Mouse (Mus musculus): ENCODE measurements around the gene Rab37. TPM values are rescaled to one million over a fixed set of nuclear protein-coding genes. Genes with fewer than 3 reads are reported as not detected.

Rab37 gene
- polyA plus RNA-seq, 1 experiment from 2014 or later, result 0.49 TPM

DNA sequence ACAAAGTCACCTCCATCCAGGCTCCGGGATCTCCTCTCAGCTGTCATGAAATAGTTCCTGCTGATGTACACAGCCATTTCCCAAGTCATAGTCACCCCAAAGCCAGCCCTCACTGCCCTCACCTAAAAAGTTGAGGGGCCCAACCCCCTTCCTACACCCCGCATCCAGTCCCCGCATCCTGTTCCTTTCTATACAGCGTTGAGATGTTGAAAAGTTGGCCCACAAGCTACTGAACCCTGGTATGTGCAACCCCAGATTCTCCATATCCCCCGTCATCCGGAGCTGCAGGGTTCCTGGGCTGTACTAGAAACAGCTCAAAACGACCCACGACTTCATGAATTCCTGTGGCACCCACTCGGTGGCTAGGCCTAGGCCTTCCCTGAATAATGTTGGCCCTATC, 61.9 kb downstream of the Rab37 start:
- Histone ChIP-seq H3K36me3 (no peaks in the 10 kb centered on the region), H3K4me3 (no peak overlapping the region), H3K9me3 (replicated peaks) (0 out of 2 replicates have a peak, but pooled peaks cover 3% of the 10 kb centered on the region), H3K27ac (replicated peaks) (no peak overlapping the region), H3K27me3 (ENCODE audit: low read depth, poor library complexity, severe bottlenecking) (peaks cover 69% of the 10 kb centered on the region), H3K4me1 (peaks cover 49% of the 10 kb centered on the region)
- 83% methylated on average over 9 of the region's 9 CpGs for WGBS
- no peak for DNase-seq (ENCODE audit: low spot score)

DNA sequence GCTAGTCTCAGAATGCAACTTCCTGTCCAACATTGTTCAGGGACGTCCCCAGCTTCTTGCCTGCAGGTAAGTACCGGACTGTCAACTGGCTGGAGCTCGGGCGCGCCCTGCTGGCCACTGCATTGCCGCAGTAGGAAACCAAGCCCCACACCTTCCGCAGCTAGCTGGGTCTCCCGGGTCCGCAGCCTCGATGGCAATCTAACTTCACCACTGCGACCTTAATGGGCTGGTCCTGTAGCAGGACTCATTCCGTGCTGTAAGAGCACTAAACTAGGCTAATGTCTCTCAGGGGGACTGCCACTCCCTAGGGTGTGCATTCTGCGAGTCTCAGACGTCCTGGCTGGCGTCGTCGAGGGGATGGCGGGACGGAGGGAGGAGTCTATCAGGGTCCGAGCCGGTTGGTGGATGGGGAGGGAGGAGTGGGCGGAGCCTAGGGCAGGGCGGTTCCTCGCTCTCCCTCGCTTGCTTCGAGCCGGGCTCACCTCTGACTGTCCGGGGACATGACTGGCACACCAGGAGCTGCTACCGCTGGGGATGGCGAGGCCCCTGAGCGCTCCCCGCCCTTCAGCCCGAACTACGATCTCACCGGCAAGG, 62.6 kb downstream of the Rab37 start:
- Histone ChIP-seq H3K9me3 (replicated peaks) (0 out of 2 replicates have a peak, but pooled peaks cover 3% of the 10 kb centered on the region), H3K4me3 (peak overlapping the region; percentile 43), H3K27me3 (ENCODE audit: low read depth, poor library complexity, severe bottlenecking) (peaks cover 75% of the 10 kb centered on the region), H3K4me1 (peaks cover 54% of the 10 kb centered on the region), H3K36me3 (no peaks in the 10 kb centered on the region), H3K27ac (replicated peaks) (no peak overlapping the region; the same call in 1 of the 2 replicates)
- under 1% methylated on average over 35 of the region's 35 CpGs for WGBS
- peak; percentile 71 for DNase-seq (ENCODE audit: low spot score)

DNA sequence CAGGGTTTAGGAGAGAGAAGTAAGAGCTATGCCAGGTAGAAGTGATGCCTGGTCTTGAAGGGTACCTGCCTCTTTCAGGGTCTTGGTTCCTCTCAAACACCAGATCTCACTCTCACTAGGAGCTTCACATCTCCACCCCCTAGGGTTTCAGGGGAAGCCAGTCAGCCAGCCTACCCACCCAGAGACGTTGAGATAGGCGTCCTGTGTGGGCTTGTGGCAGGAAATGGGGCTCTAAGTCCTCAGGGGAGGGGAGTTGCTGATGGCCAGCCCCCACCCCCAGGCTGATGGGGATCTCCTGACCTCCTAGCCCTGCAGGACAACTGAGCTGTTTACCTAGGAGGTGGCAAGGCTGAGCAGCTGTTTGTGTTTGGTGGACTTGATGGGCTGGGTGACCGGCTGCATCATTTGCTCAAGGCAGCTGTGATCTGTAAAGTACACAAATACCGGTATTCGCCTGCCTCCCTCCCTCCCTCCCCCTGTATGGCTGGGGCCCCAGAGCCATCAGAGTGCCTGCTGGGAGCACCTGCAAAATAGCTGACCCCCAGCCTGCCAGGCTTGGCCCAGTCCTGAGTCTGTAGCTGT, 63.9 kb downstream of the Rab37 start:
- WGBS, result 18% methylated on average over 5 of the region's 5 CpGs
- peaks cover 54% of the 10 kb centered on the region for H3K4me1 ChIP-seq
- no peak overlapping the region for H3K27ac ChIP-seq (replicated peaks)
- H3K4me3 ChIP-seq, result no peak overlapping the region
- no peaks in the 10 kb centered on the region for H3K9me3 ChIP-seq (replicated peaks)
- no peaks in the 10 kb centered on the region for H3K36me3 ChIP-seq
- DNase-seq (ENCODE audit: low spot score), result no peak
- H3K27me3 ChIP-seq (ENCODE audit: low read depth, poor library complexity, severe bottlenecking), result peaks cover 83% of the 10 kb centered on the region

DNA sequence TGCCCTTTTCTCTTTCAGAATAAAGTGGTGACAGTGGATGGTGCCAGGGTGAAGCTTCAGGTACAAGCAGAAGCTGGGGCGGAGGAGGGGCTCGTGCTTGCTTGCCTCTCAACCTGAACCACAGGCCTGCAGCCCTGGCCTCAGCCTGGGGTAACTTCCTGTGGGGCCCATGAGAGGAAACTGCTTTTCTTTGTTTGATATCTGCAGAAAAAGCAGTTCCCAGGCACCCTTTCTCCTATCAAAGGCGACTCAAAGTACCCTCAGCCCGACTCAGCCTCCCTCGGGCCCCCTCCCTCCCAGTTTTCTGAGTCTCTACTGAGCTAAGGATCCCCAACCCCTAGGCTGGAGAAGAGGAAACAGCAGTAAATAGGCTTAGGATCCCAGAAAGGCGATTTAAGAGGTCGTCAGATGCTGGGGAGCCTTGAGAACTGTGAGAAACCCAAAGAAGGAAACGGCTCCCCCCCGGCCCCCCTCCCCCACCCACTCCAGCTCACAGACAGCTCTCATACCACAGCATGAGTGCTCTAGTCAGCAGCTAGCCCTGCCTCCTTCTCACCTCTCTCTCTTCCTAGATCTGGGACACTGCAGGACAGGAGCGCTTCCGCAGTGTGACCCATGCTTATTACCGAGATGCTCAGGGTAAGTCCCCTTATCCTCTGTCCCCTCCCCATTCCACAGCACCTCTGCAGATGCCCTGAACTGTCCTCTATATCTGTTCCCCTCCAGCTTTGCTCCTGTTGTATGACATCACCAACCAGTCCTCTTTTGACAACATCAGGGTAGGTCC, 66.9 kb downstream of the Rab37 start:
- Histone ChIP-seq H3K9me3 (replicated peaks) (no peaks in the 10 kb centered on the region), H3K4me3 (no peak overlapping the region), H3K36me3 (no peaks in the 10 kb centered on the region), H3K27me3 (ENCODE audit: low read depth, poor library complexity, severe bottlenecking) (peaks cover 89% of the 10 kb centered on the region), H3K4me1 (peaks cover 53% of the 10 kb centered on the region), H3K27ac (replicated peaks) (peak overlapping the region; percentile 59)
- 43% methylated on average over 12 of the region's 12 CpGs for WGBS
- peak; percentile 11 for DNase-seq (ENCODE audit: low spot score)

GRCm38 (mm10) chr11:115160016-115160797, 69.0 kb downstream of the Rab37 start:
- H3K27me3 ChIP-seq (ENCODE audit: low read depth, poor library complexity, severe bottlenecking), result peaks cover 81% of the 10 kb centered on the region
- H3K4me1 ChIP-seq, result peaks cover 54% of the 10 kb centered on the region

DNA sequence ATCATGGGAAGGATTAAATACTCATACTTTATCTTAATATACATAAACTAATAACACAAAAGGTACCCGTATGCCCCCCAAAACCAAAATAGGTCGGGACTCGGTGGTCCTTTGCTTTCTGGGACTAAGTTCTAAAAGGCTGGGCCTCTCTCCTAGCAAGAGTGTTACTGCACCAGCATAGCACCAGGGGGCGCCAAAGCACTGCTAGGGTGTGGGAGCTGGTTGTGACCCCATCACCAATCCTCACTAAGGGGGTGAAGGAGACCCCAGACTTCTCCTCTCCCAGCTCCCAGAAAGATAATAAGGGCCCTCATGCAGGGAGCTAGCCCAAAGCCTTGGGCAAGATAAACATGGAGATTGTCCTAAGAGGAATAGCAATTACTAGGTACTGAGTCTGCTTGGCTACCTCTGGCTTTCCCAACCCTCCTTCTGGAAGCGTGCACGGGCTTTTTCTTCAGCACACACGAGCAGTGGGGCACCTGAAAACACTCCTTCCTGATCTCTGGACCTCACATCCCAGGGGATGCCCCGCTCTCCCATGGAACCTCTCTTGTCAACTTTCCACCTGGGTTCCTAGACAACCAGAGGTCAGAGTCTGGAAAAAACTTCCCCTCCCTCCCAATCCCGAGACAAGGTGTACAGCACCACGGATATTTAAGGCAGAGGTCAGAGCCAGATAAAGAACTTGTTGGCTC, 69.8 kb downstream of the Rab37 start:
- peak; percentile 76 for DNase-seq (ENCODE audit: low spot score)
- WGBS, result 30% methylated on average over 10 of the region's 10 CpGs
- H3K4me3 ChIP-seq, result no peak overlapping the region
- peaks cover 81% of the 10 kb centered on the region for H3K27me3 ChIP-seq (ENCODE audit: low read depth, poor library complexity, severe bottlenecking)
- H3K36me3 ChIP-seq, result no peaks in the 10 kb centered on the region
- peaks cover 58% of the 10 kb centered on the region for H3K4me1 ChIP-seq
- no peak overlapping the region for H3K27ac ChIP-seq (replicated peaks)
- no peaks in the 10 kb centered on the region for H3K9me3 ChIP-seq (replicated peaks)

More at GRCm38 (mm10) chr11:115160016-115160797, 69.0 kb downstream of the Rab37 start:
- Histone ChIP-seq H3K9me3 (replicated peaks) (no peaks in the 10 kb centered on the region), H3K36me3 (no peaks in the 10 kb centered on the region), H3K27ac (replicated peaks) (no peak overlapping the region), H3K4me3 (no peak overlapping the region)
- WGBS, result 49% methylated on average over 11 of the region's 11 CpGs
- DNase-seq (ENCODE audit: low spot score), result peak; percentile 58

DNA sequence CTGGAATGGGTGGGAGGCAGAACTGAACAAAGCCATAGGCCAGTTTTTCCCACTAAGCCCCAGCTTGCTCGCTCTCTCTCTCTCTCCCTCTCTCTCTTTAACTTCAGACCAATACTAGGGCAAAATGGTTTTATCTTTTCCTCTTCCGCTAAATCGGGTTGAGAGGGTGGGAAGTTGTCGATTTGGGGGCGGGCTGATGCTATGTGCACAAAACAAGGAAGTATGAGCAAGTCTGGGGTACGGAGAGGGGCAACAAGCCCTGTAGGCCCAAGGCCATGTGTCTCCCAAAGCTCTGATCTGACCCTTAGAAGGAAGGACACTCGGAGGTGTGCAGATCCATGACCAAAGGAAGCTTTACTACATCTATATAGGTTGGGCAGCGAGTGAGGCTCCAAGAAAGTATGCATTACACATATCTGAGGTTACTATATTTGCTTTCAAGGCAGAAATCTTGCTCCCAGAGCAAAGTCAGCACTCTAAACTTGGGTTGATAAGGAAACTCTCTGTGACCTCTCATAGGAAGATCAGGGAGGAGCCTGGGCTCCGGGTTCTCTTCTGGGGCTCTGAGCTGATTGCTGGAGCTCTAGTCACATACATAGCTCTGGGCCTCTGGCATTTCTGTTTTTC, 70.5 kb downstream of the Rab37 start:
- Histone ChIP-seq H3K36me3 (no peaks in the 10 kb centered on the region), H3K27me3 (ENCODE audit: low read depth, poor library complexity, severe bottlenecking) (peaks cover 81% of the 10 kb centered on the region), H3K9me3 (replicated peaks) (no peaks in the 10 kb centered on the region), H3K4me1 (peaks cover 60% of the 10 kb centered on the region), H3K27ac (replicated peaks) (no peak overlapping the region), H3K4me3 (peak overlapping the region; percentile 69; the same call in 1 of the 2 replicates)
- no peak for DNase-seq (ENCODE audit: low spot score)
- 66% methylated on average over 9 of the region's 9 CpGs for WGBS

DNA sequence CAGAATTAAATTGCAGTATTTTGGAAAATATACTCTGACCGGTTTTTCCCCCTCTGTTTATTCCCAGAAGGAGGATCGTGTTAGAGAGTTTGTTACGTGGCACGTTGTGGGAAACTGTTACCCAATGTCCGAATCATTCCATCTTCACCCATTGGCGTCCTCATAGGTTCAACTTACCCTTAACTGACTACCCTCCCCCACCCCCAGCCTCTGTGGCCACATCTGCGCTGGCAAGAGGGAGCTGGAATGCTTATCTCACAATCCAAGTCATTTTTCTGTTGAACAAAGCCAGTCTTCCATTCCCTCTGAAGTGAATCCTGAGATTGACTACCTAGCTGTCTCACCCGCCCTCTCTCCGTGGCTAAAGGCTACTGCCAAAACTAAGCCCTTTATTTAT, 71.0 kb downstream of the Rab37 start:
- H3K27me3 ChIP-seq (ENCODE audit: low read depth, poor library complexity, severe bottlenecking), result peaks cover 77% of the 10 kb centered on the region
- peak overlapping the region; percentile 69 for H3K4me3 ChIP-seq
- H3K4me1 ChIP-seq, result peaks cover 60% of the 10 kb centered on the region

DNA sequence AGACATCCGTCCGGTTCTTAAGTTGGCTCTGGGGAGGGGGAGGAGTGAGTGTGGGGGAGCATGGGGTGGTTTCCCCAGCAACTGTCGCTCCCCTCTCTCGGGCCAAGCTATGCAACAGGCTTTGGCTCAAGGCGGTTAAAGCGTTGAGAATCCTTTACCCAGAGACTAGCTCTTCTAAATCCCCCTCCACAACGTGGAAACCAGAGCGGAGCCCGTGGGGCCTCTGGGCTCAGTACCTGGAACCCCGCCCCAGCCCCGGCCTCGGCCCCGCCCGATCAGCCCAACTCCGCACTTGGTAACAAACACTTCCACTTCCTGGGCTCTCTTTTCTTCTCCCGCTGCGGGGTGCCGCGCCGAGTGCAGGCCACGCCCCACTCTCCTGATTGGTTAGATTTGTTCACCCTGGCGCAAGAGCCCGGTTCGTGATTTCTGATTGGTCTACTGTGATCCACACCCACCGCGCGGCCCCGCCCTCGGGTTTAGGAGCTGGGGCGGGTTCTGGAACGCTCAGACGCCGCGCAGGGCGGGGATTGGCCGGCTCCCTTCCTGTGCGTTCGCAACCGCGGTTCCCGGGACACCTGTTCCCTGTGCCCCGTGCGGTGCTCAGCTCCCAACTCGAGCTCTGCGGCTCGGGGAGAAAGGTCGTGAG, 71.7 kb downstream of the Rab37 start, which contains the start of gene Slc9a3r1:
Slc9a3r1 (plus strand) TSS at position 510 of the 649 bp plus-strand sequence.
- DNase-seq (ENCODE audit: low spot score), result peak; percentile 98
- peaks cover 69% of the 10 kb centered on the region for H3K27me3 ChIP-seq (ENCODE audit: low read depth, poor library complexity, severe bottlenecking)
- H3K4me3 ChIP-seq, result peak within 1 kb of the TSS; percentile 69
- under 1% methylated on average over 47 of the region's 47 CpGs for WGBS
- no peaks in the 10 kb centered on the region for H3K9me3 ChIP-seq (replicated peaks)
- no peaks in the 10 kb centered on the region for H3K36me3 ChIP-seq
- H3K4me1 ChIP-seq, result peaks cover 55% of the 10 kb centered on the region
- H3K27ac ChIP-seq (replicated peaks), result peak within 1 kb of the TSS; percentile 84

More for the DNA sequence above, 71.0 kb downstream of the Rab37 start:
- H3K9me3 ChIP-seq (replicated peaks), result no peaks in the 10 kb centered on the region
- H3K36me3 ChIP-seq, result no peaks in the 10 kb centered on the region
- 26% methylated on average over 9 of the region's 9 CpGs for WGBS
- DNase-seq (ENCODE audit: low spot score), result no peak
- peak overlapping the region; percentile 84 for H3K27ac ChIP-seq (replicated peaks)

DNA sequence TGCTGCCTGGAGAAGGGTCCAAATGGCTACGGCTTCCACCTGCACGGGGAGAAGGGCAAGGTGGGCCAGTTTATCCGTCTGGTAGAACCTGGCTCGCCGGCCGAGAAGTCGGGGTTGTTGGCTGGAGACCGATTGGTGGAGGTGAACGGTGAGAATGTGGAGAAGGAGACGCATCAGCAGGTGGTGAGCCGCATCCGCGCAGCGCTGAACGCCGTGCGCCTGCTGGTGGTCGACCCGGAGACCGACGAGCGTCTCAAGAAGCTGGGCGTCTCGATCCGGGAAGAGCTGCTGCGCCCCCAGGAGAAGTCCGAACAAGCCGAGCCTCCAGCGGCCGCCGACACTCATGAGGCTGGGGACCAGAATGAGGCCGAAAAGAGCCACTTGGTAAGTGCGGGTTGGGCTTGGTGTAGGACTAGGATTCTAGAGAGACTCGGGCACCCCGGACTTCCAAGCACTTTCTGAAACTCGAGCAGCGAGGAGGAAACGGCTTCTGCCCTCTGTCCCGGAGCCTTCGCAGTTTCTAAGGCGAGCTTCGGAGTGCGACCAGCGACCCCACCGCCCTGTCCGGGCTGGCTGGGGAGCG, 72.4 kb downstream of the Rab37 start:
- Histone ChIP-seq H3K27ac (replicated peaks) (peak overlapping the region; percentile 84), H3K4me1 (peaks cover 49% of the 10 kb centered on the region), H3K4me3 (peak overlapping the region; percentile 69), H3K27me3 (ENCODE audit: low read depth, poor library complexity, severe bottlenecking) (peaks cover 62% of the 10 kb centered on the region), H3K9me3 (replicated peaks) (no peaks in the 10 kb centered on the region), H3K36me3 (no peaks in the 10 kb centered on the region)
- under 1% methylated on average over 47 of the region's 47 CpGs for WGBS
- peak; percentile 78 for DNase-seq (ENCODE audit: low spot score)
